Mouse (Mus musculus): ENCODE data around the gene Magi1. TPM values are rescaled to one million over a fixed set of nuclear protein-coding genes. Genes with fewer than 3 reads are reported as not detected.

Magi1 gene
- polyA plus RNA-seq, 1 experiment from 2014 or later = 6.2 TPM

GRCm38 (mm10) chr6:93957172-93957571 lies 326.5 kb downstream of the Magi1 start:
- 36% methylated on average over 2 of the region's 2 CpGs for WGBS
- no peak for DNase-seq (ENCODE audit: low spot score)

GRCm38 (mm10) chr6:93946612-93947011 lies 337.1 kb downstream of the Magi1 start:
- H3K9me3 ChIP-seq (replicated peaks; ENCODE audit: low read length) = no peaks in the 10 kb centered on the region
- no peaks in the 10 kb centered on the region for H3K27me3 ChIP-seq (ENCODE audit: insufficient read depth, low read length)
- H3K4me1 ChIP-seq (replicated peaks; ENCODE audit: insufficient read depth, low read length) = no peaks in the 10 kb centered on the region
- no peak overlapping the region for H3K4me2 ChIP-seq (ENCODE audit: low read length)
- H3K36me3 ChIP-seq (ENCODE audit: insufficient read depth, low read length) = no peaks in the 10 kb centered on the region
- DNase-seq (ENCODE audit: low spot score) = no peak
- H3K27ac ChIP-seq = no peak overlapping the region
- ATAC-seq (replicated peaks; ENCODE audit: low FRiP score, low read depth) = no peak
- no peak overlapping the region for H3K9ac ChIP-seq (ENCODE audit: low read depth, low read length)
- WGBS = 83% methylated on average over 2 of the region's 2 CpGs
- no peak overlapping the region for H3K4me3 ChIP-seq (replicated peaks; ENCODE audit: low read depth, low read length)
- no peak for TF ChIP-seq CTCF (IDR thresholded peaks at IDR 0.05; ENCODE audit: low read depth)

More at GRCm38 (mm10) chr6:93957172-93957571, 326.5 kb downstream of the Magi1 start:
- Histone ChIP-seq H3K4me3 (replicated peaks; ENCODE audit: low read depth, low read length) (no peak overlapping the region), H3K27me3 (ENCODE audit: insufficient read depth, low read length) (no peaks in the 10 kb centered on the region), H3K27ac (no peak overlapping the region), H3K9me3 (replicated peaks; ENCODE audit: low read length) (no peaks in the 10 kb centered on the region), H3K9ac (ENCODE audit: low read depth, low read length) (no peak overlapping the region), H3K4me2 (ENCODE audit: low read length) (no peak overlapping the region), H3K4me1 (replicated peaks; ENCODE audit: insufficient read depth, low read length) (no peaks in the 10 kb centered on the region), H3K36me3 (ENCODE audit: insufficient read depth, low read length) (no peaks in the 10 kb centered on the region)
- TF ChIP-seq CTCF (IDR thresholded peaks at IDR 0.05; ENCODE audit: low read depth) = no peak
- no peak for ATAC-seq (replicated peaks; ENCODE audit: low FRiP score, low read depth)

- H3K9ac ChIP-seq (ENCODE audit: low read depth, low read length) = no peak overlapping the region
- WGBS = 72% methylated on average over 6 of the region's 6 CpGs
- ATAC-seq (replicated peaks; ENCODE audit: low FRiP score, low read depth) = 0 out of 2 replicates have a peak, but pooled peaks have one; percentile 43
- H3K36me3 ChIP-seq (ENCODE audit: insufficient read depth, low read length) = no peaks in the 10 kb centered on the region
- no peaks in the 10 kb centered on the region for H3K9me3 ChIP-seq (replicated peaks; ENCODE audit: low read length)
- H3K4me1 ChIP-seq (replicated peaks; ENCODE audit: insufficient read depth, low read length) = no peaks in the 10 kb centered on the region
- TF ChIP-seq CTCF (IDR thresholded peaks at IDR 0.05; ENCODE audit: low read depth) = no peak
- no peak overlapping the region for H3K4me3 ChIP-seq (replicated peaks; ENCODE audit: low read depth, low read length)
- no peaks in the 10 kb centered on the region for H3K27me3 ChIP-seq (ENCODE audit: insufficient read depth, low read length)
- H3K27ac ChIP-seq = no peak overlapping the region
- DNase-seq (ENCODE audit: low spot score) = no peak
- H3K4me2 ChIP-seq (ENCODE audit: low read length) = no peak overlapping the region
These were observed 347.4 kb downstream of the Magi1 start for GRCm38 (mm10) chr6:93936359-93936758.

- no peak for DNase-seq (ENCODE audit: low spot score)
- Histone ChIP-seq H3K27me3 (ENCODE audit: insufficient read depth, low read length) (no peaks in the 10 kb centered on the region), H3K4me1 (replicated peaks; ENCODE audit: insufficient read depth, low read length) (no peaks in the 10 kb centered on the region), H3K27ac (no peak overlapping the region), H3K9me3 (replicated peaks; ENCODE audit: low read length) (no peaks in the 10 kb centered on the region), H3K36me3 (ENCODE audit: insufficient read depth, low read length) (no peaks in the 10 kb centered on the region), H3K4me3 (replicated peaks; ENCODE audit: low read depth, low read length) (no peak overlapping the region), H3K9ac (ENCODE audit: low read depth, low read length) (no peak overlapping the region), H3K4me2 (ENCODE audit: low read length) (no peak overlapping the region)
- no peak for TF ChIP-seq CTCF (IDR thresholded peaks at IDR 0.05; ENCODE audit: low read depth)
- 70% methylated on average over 4 of the region's 4 CpGs for WGBS
- no peak for ATAC-seq (replicated peaks; ENCODE audit: low FRiP score, low read depth)
These were observed 347.9 kb downstream of the Magi1 start for GRCm38 (mm10) chr6:93935793-93936192.

- H3K27me3 ChIP-seq (ENCODE audit: insufficient read depth, low read length) = no peaks in the 10 kb centered on the region
- WGBS = 81% methylated on average over 2 of the region's 2 CpGs
- H3K9me3 ChIP-seq (replicated peaks; ENCODE audit: low read length) = no peaks in the 10 kb centered on the region
- DNase-seq (ENCODE audit: low spot score) (no peak), ATAC-seq (replicated peaks; ENCODE audit: low FRiP score, low read depth) (no peak)
- no peaks in the 10 kb centered on the region for H3K4me1 ChIP-seq (replicated peaks; ENCODE audit: insufficient read depth, low read length)
- H3K36me3 ChIP-seq (ENCODE audit: insufficient read depth, low read length) = no peaks in the 10 kb centered on the region
- no peak overlapping the region for H3K9ac ChIP-seq (ENCODE audit: low read depth, low read length)
- H3K4me3 ChIP-seq (replicated peaks; ENCODE audit: low read depth, low read length) = no peak overlapping the region
- no peak overlapping the region for H3K4me2 ChIP-seq (ENCODE audit: low read length)
- TF ChIP-seq CTCF (IDR thresholded peaks at IDR 0.05; ENCODE audit: low read depth) = no peak
- no peak overlapping the region for H3K27ac ChIP-seq
These were observed 349.0 kb downstream of the Magi1 start for GRCm38 (mm10) chr6:93934700-93935099.

GRCm38 (mm10) chr6:93924568-93924967 lies 359.1 kb downstream of the Magi1 start:
- Histone ChIP-seq H3K4me3 (replicated peaks; ENCODE audit: low read depth, low read length) (no peak overlapping the region), H3K9me3 (replicated peaks; ENCODE audit: low read length) (no peaks in the 10 kb centered on the region), H3K4me2 (ENCODE audit: low read length) (no peak overlapping the region), H3K9ac (ENCODE audit: low read depth, low read length) (no peak overlapping the region), H3K27me3 (ENCODE audit: insufficient read depth, low read length) (no peaks in the 10 kb centered on the region), H3K36me3 (ENCODE audit: insufficient read depth, low read length) (no peaks in the 10 kb centered on the region), H3K27ac (no peak overlapping the region), H3K4me1 (replicated peaks; ENCODE audit: insufficient read depth, low read length) (no peaks in the 10 kb centered on the region)
- no peak for DNase-seq (ENCODE audit: low spot score)
- no peak for TF ChIP-seq CTCF (IDR thresholded peaks at IDR 0.05; ENCODE audit: low read depth)
- no peak for ATAC-seq (replicated peaks; ENCODE audit: low FRiP score, low read depth)
- WGBS = 83% methylated on average over 2 of the region's 2 CpGs

GRCm38 (mm10) chr6:93923972-93924371 lies 359.7 kb downstream of the Magi1 start:
- ATAC-seq (replicated peaks; ENCODE audit: low FRiP score, low read depth) = no peak
- H3K9ac ChIP-seq (ENCODE audit: low read depth, low read length) = no peak overlapping the region
- H3K27ac ChIP-seq = no peak overlapping the region

More at GRCm38 (mm10) chr6:93923972-93924371, 359.7 kb downstream of the Magi1 start:
- Histone ChIP-seq H3K4me2 (ENCODE audit: low read length) (no peak overlapping the region), H3K36me3 (ENCODE audit: insufficient read depth, low read length) (no peaks in the 10 kb centered on the region), H3K4me3 (replicated peaks; ENCODE audit: low read depth, low read length) (no peak overlapping the region), H3K4me1 (replicated peaks; ENCODE audit: insufficient read depth, low read length) (no peaks in the 10 kb centered on the region), H3K9me3 (replicated peaks; ENCODE audit: low read length) (no peaks in the 10 kb centered on the region), H3K27me3 (ENCODE audit: insufficient read depth, low read length) (no peaks in the 10 kb centered on the region)
- WGBS = 65% methylated on average over 3 of the region's 3 CpGs
- TF ChIP-seq CTCF (IDR thresholded peaks at IDR 0.05; ENCODE audit: low read depth) = no peak
- no peak for DNase-seq (ENCODE audit: low spot score)

All from kidney, postnatal 0 days (tissue).